Mouse (Mus musculus): ENCODE results near the gene Mrpl49. TPM values are rescaled to one million over a fixed set of nuclear protein-coding genes. Genes with fewer than 3 reads are reported as not detected.
A peak's percentile ranks its signal among the peaks of the same experiment; 100 is the strongest.

Mrpl49 gene
- polyA plus RNA-seq, 1 experiment from 2014 or later, result 76.9 TPM

DNA sequence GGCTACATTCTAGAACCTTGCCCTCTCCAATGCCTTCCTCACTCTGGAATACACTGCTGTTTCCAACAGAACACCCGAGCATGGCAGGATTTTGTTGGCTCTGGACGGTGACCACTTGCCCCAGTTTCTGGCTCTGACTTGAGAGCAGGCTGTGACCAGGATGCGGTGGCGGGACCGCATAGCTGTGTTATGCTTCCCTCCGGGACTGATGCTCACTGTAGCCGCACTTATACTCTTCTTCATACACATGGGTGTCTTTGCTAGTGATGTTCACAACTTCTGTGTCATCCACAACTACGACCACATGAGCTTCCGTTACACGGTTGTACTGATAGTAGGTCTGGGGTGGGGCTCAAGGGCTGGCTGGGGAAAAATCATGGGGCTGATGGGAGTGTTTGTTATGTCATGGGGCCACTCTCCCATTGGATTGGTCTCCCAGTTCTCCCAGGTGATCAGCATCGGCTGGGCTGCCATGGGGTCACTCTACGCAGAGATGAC, 22.4 kb upstream of the Mrpl49 start, which contains the start of gene Tmem262:
TSS of gene Tmem262 (plus strand) at position 51 of the 498 bp plus-strand sequence.
- peaks cover 36% of the 10 kb centered on the region for H3K36me3 ChIP-seq
- H3K4me2 ChIP-seq (replicated peaks), result no peak within 1 kb of the TSS
- no peak within 1 kb of the TSS for H3K9ac ChIP-seq
- no peaks in the 10 kb centered on the region for H3K27me3 ChIP-seq
- H3K9me3 ChIP-seq, result no peaks in the 10 kb centered on the region
- H3K4me1 ChIP-seq, result peaks cover 19% of the 10 kb centered on the region
- 93% methylated on average over 12 of the region's 12 CpGs for WGBS
- ATAC-seq (ENCODE audit: low FRiP score, low read depth), result no peak
- H3K4me3 ChIP-seq, result no peak within 1 kb of the TSS
- H3K27ac ChIP-seq, result no peak within 1 kb of the TSS

- Histone ChIP-seq H3K27me3 (no peaks in the 10 kb centered on the region), H3K27ac (peak within 1 kb of the TSS; percentile 83), H3K4me3 (peak within 1 kb of the TSS; percentile 80), H3K9ac (peak within 1 kb of the TSS; percentile 85), H3K4me1 (peaks cover 7% of the 10 kb centered on the region), H3K36me3 (peaks cover 47% of the 10 kb centered on the region), H3K9me3 (no peaks in the 10 kb centered on the region), H3K4me2 (replicated peaks) (peak within 1 kb of the TSS; percentile 91)
- peak; percentile 86 for ATAC-seq (ENCODE audit: low FRiP score, low read depth)
- under 1% methylated on average over 33 of the region's 33 CpGs for WGBS
Measured at GRCm38 (mm10) chr19:6076564-6077393, 19.2 kb upstream of the Mrpl49 start, which contains the start of gene Vps51. Vps51 (minus strand) TSS chr19:6077231.

DNA sequence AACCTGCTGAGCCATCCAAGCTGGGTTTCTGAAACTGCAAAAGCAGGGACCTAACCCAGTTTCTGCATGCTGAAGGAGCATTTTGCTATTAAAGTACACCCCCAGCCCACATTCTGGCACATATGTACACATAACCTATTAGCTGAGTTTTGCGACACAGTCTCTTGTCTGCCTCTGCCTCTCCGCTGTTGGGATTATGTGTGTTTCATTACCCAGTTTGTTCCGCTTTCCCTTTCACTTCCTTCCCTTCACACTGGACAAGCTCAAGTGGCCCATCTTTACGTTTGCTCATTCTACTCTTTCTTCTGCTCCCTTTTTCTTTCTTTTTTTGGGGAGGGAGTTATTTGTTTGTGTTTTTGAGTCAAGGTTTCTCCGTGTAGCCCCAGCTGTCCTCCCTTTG, 16.3 kb upstream of the Mrpl49 start:
- 87% methylated on average over 5 of the region's 5 CpGs for WGBS
- no peaks in the 10 kb centered on the region for H3K9me3 ChIP-seq
- no peak overlapping the region for H3K4me2 ChIP-seq (replicated peaks)
- H3K36me3 ChIP-seq, result peaks cover 57% of the 10 kb centered on the region
- no peak overlapping the region for H3K9ac ChIP-seq
- H3K4me3 ChIP-seq, result no peak overlapping the region
- H3K4me1 ChIP-seq, result peaks cover 7% of the 10 kb centered on the region
- no peak for ATAC-seq (ENCODE audit: low FRiP score, low read depth)
- H3K27ac ChIP-seq, result no peak overlapping the region
- no peaks in the 10 kb centered on the region for H3K27me3 ChIP-seq

GRCm38 (mm10) chr19:6071261-6071660, 13.7 kb upstream of the Mrpl49 start:
- no peak overlapping the region for H3K4me3 ChIP-seq
- H3K9ac ChIP-seq, result no peak overlapping the region
- H3K4me2 ChIP-seq (replicated peaks), result no peak overlapping the region
- no peaks in the 10 kb centered on the region for H3K27me3 ChIP-seq
- H3K27ac ChIP-seq, result no peak overlapping the region
- H3K4me1 ChIP-seq, result peaks cover 23% of the 10 kb centered on the region
- no peaks in the 10 kb centered on the region for H3K9me3 ChIP-seq
- 92% methylated on average over 19 of the region's 19 CpGs for WGBS
- no peak for ATAC-seq (ENCODE audit: low FRiP score, low read depth)
- peaks cover 60% of the 10 kb centered on the region for H3K36me3 ChIP-seq

- Histone ChIP-seq H3K4me2 (replicated peaks) (no peak overlapping the region), H3K27me3 (no peaks in the 10 kb centered on the region), H3K4me3 (no peak overlapping the region), H3K9ac (no peak overlapping the region), H3K36me3 (peaks cover 60% of the 10 kb centered on the region), H3K9me3 (no peaks in the 10 kb centered on the region), H3K27ac (no peak overlapping the region), H3K4me1 (peaks cover 19% of the 10 kb centered on the region)
- no peak for ATAC-seq (ENCODE audit: low FRiP score, low read depth)
- 87% methylated on average over 31 of the region's 31 CpGs for WGBS
Measured at GRCm38 (mm10) chr19:6070571-6071250, 13.1 kb upstream of the Mrpl49 start.

DNA sequence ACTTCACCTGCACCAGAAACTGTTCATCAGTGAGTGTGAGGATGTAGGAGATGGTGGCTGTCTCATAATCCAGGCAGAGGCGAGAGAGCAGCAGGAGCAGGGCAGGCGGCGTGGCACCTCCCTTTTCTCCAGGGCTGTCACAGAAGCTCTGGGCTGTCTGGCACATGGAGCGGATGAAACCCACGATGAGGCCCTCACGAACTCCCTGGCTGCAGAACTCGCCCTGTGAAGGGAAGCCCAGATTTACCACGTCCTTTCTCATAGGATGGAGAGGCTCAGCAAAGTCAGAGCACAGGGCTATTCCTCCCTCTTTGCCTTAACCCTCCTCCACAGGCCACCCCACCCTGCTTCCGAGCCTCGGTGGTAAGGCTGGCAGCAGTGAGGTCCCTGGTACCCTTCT, 12.3 kb upstream of the Mrpl49 start:
- 90% methylated on average over 10 of the region's 10 CpGs for WGBS
- Histone ChIP-seq H3K27ac (no peak overlapping the region), H3K4me2 (replicated peaks) (no peak overlapping the region), H3K36me3 (peaks cover 55% of the 10 kb centered on the region), H3K4me3 (no peak overlapping the region), H3K4me1 (peaks cover 19% of the 10 kb centered on the region), H3K27me3 (no peaks in the 10 kb centered on the region), H3K9me3 (no peaks in the 10 kb centered on the region), H3K9ac (no peak overlapping the region; the same call in 1 of the 2 replicates)
- ATAC-seq (ENCODE audit: low FRiP score, low read depth), result no peak

DNA sequence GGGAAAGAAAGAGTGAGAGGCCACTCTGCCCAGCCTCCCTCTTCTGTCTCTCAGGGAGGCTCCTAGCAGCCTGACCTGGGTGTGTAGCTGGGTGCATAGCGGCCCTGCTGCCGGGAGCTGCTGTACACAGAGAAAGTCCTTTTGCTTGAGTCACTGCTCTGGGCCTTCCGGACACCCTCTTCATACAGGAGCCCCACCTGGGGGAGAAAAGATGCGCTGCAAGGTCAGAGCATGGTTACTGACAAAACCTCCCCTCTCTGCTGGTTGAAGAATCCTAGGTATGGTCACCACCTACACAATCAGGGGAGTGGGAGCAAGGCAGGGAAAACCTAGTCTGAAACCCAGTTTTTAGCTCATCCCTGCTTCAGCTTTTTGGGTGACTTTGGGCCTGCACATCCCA, 11.4 kb upstream of the Mrpl49 start:
- Histone ChIP-seq H3K4me1 (peaks cover 19% of the 10 kb centered on the region), H3K36me3 (peaks cover 48% of the 10 kb centered on the region), H3K4me2 (replicated peaks) (no peak overlapping the region), H3K9me3 (no peaks in the 10 kb centered on the region), H3K4me3 (no peak overlapping the region), H3K27me3 (no peaks in the 10 kb centered on the region), H3K9ac (no peak overlapping the region), H3K27ac (no peak overlapping the region)
- ATAC-seq (ENCODE audit: low FRiP score, low read depth), result no peak
- WGBS, result 84% methylated on average over 4 of the region's 4 CpGs

DNA sequence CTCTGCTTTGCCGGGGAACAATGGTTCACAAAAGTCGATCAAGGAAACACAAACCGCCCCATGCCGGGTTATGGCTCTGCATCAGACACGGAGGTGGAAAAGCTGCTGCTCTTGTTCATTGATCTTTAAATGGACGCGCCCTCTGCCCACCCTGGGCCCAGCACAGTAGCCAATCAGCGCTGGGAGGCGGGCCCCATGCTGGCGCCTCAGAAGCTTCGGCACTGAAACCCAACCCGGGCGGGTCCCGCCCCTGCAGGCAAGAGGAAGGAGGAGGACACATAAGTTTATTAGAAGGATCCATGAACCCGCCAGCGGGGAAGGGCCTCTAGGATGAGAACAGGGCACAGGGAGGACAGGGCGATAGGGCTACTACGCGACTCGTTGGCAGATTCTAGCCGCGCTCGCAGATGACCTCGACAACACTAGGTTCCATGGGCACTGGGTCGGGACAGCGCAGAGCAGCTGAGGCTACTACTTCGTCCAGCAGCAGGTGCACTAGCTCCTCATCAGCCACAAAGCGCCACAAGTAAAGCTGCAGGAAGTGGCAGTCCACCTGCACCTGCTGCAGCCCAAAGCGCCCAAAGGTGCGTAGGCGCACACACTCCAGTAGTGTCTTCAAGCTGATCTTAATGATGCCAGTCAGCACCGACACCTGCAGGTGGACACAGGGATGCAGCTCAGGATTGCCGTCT, 10.3 kb upstream of the Mrpl49 start, which contains the start of gene Tm7sf2:
TSS of gene Tm7sf2 (minus strand) at position 650 of the 692 bp plus-strand sequence.
- no peaks in the 10 kb centered on the region for H3K27me3 ChIP-seq
- H3K9me3 ChIP-seq, result no peaks in the 10 kb centered on the region
- H3K27ac ChIP-seq, result peak within 1 kb of the TSS; percentile 67
- H3K4me2 ChIP-seq (replicated peaks), result peak within 1 kb of the TSS; percentile 98
- peak within 1 kb of the TSS; percentile 50 for H3K4me3 ChIP-seq
- H3K4me1 ChIP-seq, result peaks cover 21% of the 10 kb centered on the region
- peak within 1 kb of the TSS; percentile 60 for H3K9ac ChIP-seq
- H3K36me3 ChIP-seq, result peaks cover 39% of the 10 kb centered on the region
- WGBS, result 9% methylated on average over 33 of the region's 33 CpGs
- ATAC-seq (ENCODE audit: low FRiP score, low read depth), result peak; percentile 95

GRCm38 (mm10) chr19:6067011-6067723, 9.6 kb upstream of the Mrpl49 start:
- ATAC-seq (ENCODE audit: low FRiP score, low read depth), result peak; percentile 35
- peak overlapping the region; percentile 98 for H3K4me2 ChIP-seq (replicated peaks)
- H3K27me3 ChIP-seq, result no peaks in the 10 kb centered on the region
- H3K9ac ChIP-seq, result peak overlapping the region; percentile 60
- H3K27ac ChIP-seq, result peak overlapping the region; percentile 67
- WGBS, result under 1% methylated on average over 30 of the region's 30 CpGs
- H3K4me1 ChIP-seq, result peaks cover 28% of the 10 kb centered on the region
- H3K9me3 ChIP-seq, result no peaks in the 10 kb centered on the region
- peaks cover 36% of the 10 kb centered on the region for H3K36me3 ChIP-seq
- peak overlapping the region; percentile 50 for H3K4me3 ChIP-seq

GRCm38 (mm10) chr19:6066571-6066970, 9.0 kb upstream of the Mrpl49 start:
- Histone ChIP-seq H3K36me3 (peaks cover 34% of the 10 kb centered on the region), H3K4me2 (replicated peaks) (peak overlapping the region; percentile 98), H3K9ac (peak overlapping the region; percentile 60), H3K4me1 (peaks cover 34% of the 10 kb centered on the region), H3K4me3 (peak overlapping the region; percentile 50), H3K9me3 (no peaks in the 10 kb centered on the region), H3K27ac (0 out of 2 replicates have a peak overlapping the region, but pooled peaks have one; percentile 67), H3K27me3 (no peaks in the 10 kb centered on the region)
- WGBS, result 32% methylated on average over 5 of the region's 5 CpGs
- no peak for ATAC-seq (ENCODE audit: low FRiP score, low read depth)

GRCm38 (mm10) chr19:6063081-6063480, 5.5 kb upstream of the Mrpl49 start:
- peak overlapping the region; percentile 97 for H3K9ac ChIP-seq
- peaks cover 18% of the 10 kb centered on the region for H3K36me3 ChIP-seq
- no peaks in the 10 kb centered on the region for H3K27me3 ChIP-seq
- H3K27ac ChIP-seq, result no peak overlapping the region
- ATAC-seq (ENCODE audit: low FRiP score, low read depth), result no peak
- whole genome bisulfite sequencing, result 89% methylated on average over 6 of the region's 6 CpGs
- peak overlapping the region; percentile 88; the same call in 1 of the 2 replicates for H3K4me3 ChIP-seq
- no peaks in the 10 kb centered on the region for H3K9me3 ChIP-seq
- H3K4me2 ChIP-seq (replicated peaks), result peak overlapping the region; percentile 100
- H3K4me1 ChIP-seq, result peaks cover 44% of the 10 kb centered on the region

All from limb, embryonic 13.5 days (tissue).